Mouse (Mus musculus): ENCODE measurements around the gene Scube1. TPM values are rescaled to one million over a fixed set of nuclear protein-coding genes. Genes with fewer than 3 reads are reported as not detected.

Scube1 gene
- not detected for polyA plus RNA-seq (2014; fragmentation: Illumina TruSeq; extraction: RNeasy Lipid Tissue Mini Kit (QIAGEN cat#74804); ENCODE audit: low read depth, low replicate concordance)

DNA sequence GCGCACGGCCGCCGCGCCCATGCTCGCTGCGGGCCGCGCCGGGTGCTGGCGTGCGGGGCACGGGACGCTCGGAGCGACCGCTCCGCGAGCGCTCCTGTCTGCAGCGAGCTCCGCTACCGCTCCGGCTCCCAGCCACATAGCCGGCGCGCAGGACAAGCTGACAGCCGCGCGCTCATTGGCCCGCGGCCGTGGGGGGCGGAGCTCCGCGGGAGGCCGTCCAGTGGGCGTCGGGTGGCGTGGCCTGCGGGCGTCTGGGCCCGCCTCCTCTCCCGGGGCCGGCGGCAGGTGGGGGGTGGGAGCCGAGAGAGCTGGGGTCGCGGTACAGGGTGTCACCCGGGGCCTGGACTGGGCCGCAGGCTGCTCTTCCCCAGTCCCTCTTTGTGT, at the start of gene Scube1:
TSS of gene Scube1 (minus strand) at position 136 of the 384 bp plus-strand sequence.

DNA sequence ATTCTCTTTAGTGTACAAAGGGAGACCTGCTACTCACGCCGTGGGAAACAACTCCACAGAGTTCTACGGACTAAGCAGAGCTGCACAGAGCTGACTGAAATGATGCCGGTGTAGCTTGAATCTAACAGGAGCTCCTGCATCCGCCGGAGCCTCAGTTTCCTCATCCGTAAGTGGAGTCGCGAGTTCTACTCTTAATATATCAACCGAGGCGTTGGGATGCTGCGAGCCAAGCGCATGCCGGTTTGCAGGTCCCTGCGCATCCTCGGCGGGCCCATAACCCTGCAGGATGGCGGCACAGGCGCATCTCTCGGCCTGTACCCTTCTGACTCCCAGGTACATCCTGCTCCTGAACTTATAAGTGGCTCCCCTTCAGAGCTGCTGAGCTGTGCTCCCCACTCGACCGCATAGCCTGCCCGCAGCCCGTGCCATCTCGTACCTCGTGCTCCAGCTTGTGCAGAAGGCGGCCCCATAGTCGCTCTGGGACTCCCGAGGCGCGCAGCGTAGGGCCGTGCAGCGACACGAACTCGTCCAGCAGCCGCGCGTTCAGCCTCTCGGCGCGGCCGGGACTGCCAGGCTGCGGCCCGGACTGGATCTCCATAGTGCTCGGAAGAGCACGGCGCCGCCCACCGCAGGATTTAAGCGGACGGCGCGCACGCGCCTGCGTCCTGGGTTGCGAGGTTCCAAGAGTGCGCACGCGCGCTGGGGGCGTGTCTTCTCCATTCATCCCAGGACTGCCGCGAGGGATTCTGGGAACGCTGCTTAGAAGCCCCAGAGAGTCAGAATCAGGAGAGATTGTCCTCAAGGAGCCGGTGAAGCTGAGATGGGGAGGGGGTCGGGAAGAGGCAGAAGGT, 130.1 kb downstream of the Scube1 start, which contains the start of gene Ttll12:
TSS of gene Ttll12 (minus strand) at position 645 of the 851 bp plus-strand sequence.

DNA sequence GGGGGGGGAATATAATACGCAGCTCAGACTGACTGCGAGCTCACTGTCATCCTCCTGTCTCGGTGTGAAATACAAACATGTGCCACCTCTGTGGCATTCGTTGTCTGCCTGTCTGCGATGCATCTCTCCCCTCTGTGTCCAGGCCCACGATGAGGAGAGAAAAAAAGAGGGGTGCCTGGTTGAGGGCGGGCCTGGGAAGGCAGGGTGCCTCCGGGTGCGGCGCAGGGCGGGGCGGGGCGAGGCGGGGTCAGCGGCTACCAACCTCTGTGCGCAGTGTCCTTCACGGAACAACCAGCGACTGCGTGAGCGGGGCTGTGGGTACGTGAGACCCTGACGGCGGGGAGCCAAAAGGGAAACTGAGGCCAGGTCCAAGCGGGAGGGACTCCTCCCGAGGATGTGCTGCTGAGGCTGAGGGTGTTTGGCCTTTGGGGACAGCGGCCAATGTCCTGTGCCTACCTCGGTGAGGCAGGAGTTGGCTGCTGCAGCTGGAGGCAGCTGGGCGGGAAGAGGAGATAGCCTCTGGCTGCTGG, 161.4 kb downstream of the Scube1 start, which contains the start of the genes Tspo and Mcat:
TSS of gene Tspo (plus strand) at position 266 of the 530 bp plus-strand sequence.
TSS of gene Mcat (minus strand) at position 461 of the 530 bp plus-strand sequence.

Other genes with a start within 250 kb of the Scube1 start
- gene Ttll1, start 214.1 kb downstream of the Scube1 start, polyA plus RNA-seq (2014; fragmentation: Illumina TruSeq; extraction: RNeasy Lipid Tissue Mini Kit (QIAGEN cat#74804); ENCODE audit: low read depth, low replicate concordance): 1.0 TPM
- gene Bik, start 198.2 kb downstream of the Scube1 start, polyA plus RNA-seq (2014; fragmentation: Illumina TruSeq; extraction: RNeasy Lipid Tissue Mini Kit (QIAGEN cat#74804); ENCODE audit: low read depth, low replicate concordance): 0.90 TPM
- gene Tspo, start 161.4 kb downstream of the Scube1 start, polyA plus RNA-seq (2014; fragmentation: Illumina TruSeq; extraction: RNeasy Lipid Tissue Mini Kit (QIAGEN cat#74804); ENCODE audit: low read depth, low replicate concordance): 2.5 TPM
- gene Mcat, start 161.2 kb downstream of the Scube1 start, polyA plus RNA-seq (2014; fragmentation: Illumina TruSeq; extraction: RNeasy Lipid Tissue Mini Kit (QIAGEN cat#74804); ENCODE audit: low read depth, low replicate concordance): 3.3 TPM
- 0.34 TPM for gene Ttll12, start 129.9 kb downstream of the Scube1 start, polyA plus RNA-seq (2014; fragmentation: Illumina TruSeq; extraction: RNeasy Lipid Tissue Mini Kit (QIAGEN cat#74804); ENCODE audit: low read depth, low replicate concordance)
- gene Mpped1, start 54.4 kb upstream of the Scube1 start, polyA plus RNA-seq (2014; fragmentation: Illumina TruSeq; extraction: RNeasy Lipid Tissue Mini Kit (QIAGEN cat#74804); ENCODE audit: low read depth, low replicate concordance): not detected